Mouse (Mus musculus) heart, embryonic 12.5 days (tissue): ENCODE data around the gene Ly9. TPM values are rescaled to one million over a fixed set of nuclear protein-coding genes. Genes with fewer than 3 reads are reported as not detected.

Experiments used
- ATAC-seq: fragments of 200-750 bp; cut with Nextera tagmentation; 2 replicates; pipeline ENCODE4 v1.8.0; 2017; ENCODE audit warnings: moderate TSS enrichment, moderate library complexity; ENCODE audit not compliant: insufficient number of reproducible peaks, low FRiP score
- H3K27ac ChIP-seq: fragments of 300-500 bp; sonication (generic); 2 replicates; pipeline ENCODE4 v1.5.1; 2016; ENCODE audit warnings: mild to moderate bottlenecking, moderate library complexity; ENCODE audit not compliant: poor library complexity, severe bottlenecking
- H3K27me3 ChIP-seq: fragments of 300-500 bp; sonication (generic); replicated peaks from 2 replicates; pipeline ENCODE4 v1.6.1; 2016; ENCODE audit warnings: mild to moderate bottlenecking, moderate library complexity
- H3K36me3 ChIP-seq: fragments of 300-500 bp; sonication (generic); 2 replicates; pipeline ENCODE4 v1.6.1; 2016; ENCODE audit warnings: mild to moderate bottlenecking, moderate library complexity
- H3K4me1 ChIP-seq: fragments of 300-500 bp; sonication (generic); replicated peaks from 2 replicates; pipeline ENCODE4 v1.6.1; 2016; ENCODE audit warnings: mild to moderate bottlenecking
- H3K4me2 ChIP-seq: fragments of 300-500 bp; sonication (generic); 2 replicates; pipeline ENCODE4 v1.6.1; 2016; ENCODE audit warnings: mild to moderate bottlenecking, moderate library complexity
- H3K4me3 ChIP-seq: fragments of 300-500 bp; sonication (generic); 2 replicates; pipeline ENCODE4 v1.5.1; 2016; ENCODE audit warnings: mild to moderate bottlenecking
- H3K9ac ChIP-seq: fragments of 300-500 bp; sonication (generic); 2 replicates; pipeline ENCODE4 v1.6.1; 2016; ENCODE audit warnings: mild to moderate bottlenecking, moderate library complexity
- H3K9me3 ChIP-seq: fragments of 300-500 bp; sonication (generic); replicated peaks from 2 replicates; pipeline ENCODE4 v1.6.1; 2016; ENCODE audit warnings: mild to moderate bottlenecking, moderate library complexity
- WGBS: fragments of 180-500 bp; shearing (Covaris S2); methylation state at CpG from one replicate; pipeline ENCODE4 v1.1.7; 2016; 5-methylcytosine and 5-hydroxymethylcytosine counted together
- microRNA-seq: library from miRNA; unstranded; fragments of <30 nt; microRNA quantifications from one replicate; pipeline ENCODE4, GENCODE M21; 2017
- polyA plus RNA-seq: library from polyadenylated mRNA; unstranded; fragments of >200 nt; fragmentation: Nextera tagmentation; extraction: Ambion mirVana; gene quantifications from 2 replicates; pipeline ENCODE4 v1.2.1, GENCODE M21; 2016

Gene Ly9
- polyA plus RNA-seq, 1 experiment from 2014 or later = 0.10 TPM

DNA sequence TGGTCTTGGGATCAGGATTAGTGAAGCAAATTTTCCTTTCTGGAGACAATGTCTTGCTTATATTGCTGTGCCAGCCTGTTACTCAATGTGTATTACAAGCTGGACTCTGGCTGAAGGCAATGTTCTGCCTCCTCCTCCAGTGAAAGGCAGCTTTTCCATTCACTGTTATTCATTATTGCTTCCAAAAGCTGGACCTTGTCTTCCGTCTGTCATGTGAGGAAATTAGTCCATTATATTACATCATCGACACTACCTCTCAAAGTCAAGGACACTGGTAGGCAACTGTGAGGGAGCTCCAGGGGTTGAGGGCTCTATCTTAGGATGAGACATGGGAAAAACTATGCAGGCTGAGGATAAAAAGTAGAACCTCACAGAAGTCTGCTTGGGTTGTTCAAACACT lies 50.8 kb downstream of the Ly9 start:
- no peak overlapping the region for H3K27ac ChIP-seq
- H3K9me3 ChIP-seq = no peaks in the 10 kb centered on the region; the same call in 1 of the 2 replicates
- H3K4me3 ChIP-seq = no peak overlapping the region
- no peak for ATAC-seq
- peaks cover 28% of the 10 kb centered on the region for H3K4me1 ChIP-seq
- H3K27me3 ChIP-seq = no peaks in the 10 kb centered on the region
- H3K9ac ChIP-seq = no peak overlapping the region
- 78% methylated on average over 2 of the region's 2 CpGs for WGBS
- H3K36me3 ChIP-seq = no peaks in the 10 kb centered on the region
- no peak overlapping the region for H3K4me2 ChIP-seq

DNA sequence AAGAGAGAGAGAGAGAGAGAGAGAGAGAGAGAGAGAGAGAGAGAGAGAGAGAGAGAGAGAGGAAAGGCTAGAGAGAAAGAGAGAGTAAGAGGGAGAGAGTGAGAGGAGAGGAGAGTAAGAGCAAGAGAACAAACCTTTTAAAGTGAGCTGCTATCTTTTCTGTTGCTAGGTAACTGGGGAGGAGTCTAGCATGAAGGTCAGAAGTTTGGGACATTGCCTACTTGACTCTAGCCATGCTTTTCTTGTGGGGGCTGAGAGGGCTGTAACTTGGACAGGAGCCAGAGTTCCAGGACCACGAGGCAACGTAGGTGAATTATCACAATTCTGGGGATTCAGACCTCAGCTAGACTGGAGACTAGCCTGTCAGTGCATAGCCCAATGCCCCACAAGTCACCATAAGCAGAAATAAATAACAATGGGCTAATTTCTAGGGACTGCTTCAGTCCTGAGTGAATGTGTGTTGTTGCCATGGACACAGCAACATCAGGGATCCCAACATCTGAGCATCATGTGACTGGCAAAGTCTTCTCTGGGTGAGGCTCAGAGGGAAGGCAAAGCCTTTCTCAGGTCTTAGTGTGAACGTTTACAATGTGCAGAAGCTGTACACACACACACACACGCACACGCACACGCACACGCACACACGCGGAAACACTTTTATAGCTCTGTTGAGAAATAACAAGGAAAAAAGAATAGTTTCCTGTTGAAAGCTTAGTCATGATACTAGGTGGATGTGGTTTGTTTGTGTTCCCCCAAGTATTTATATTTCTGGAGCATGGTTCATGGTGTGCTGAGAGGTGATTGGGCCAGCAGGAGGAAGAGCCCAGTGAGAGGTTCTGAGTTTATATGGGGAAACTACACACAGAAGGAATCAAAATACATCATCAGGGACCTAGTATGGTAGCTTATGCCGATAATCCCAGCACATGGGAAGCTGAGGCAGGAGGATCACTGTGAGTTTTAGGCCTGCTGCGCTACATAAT lies 53.6 kb downstream of the Ly9 start:
- peak overlapping the region; percentile 37 for H3K4me2 ChIP-seq

DNA sequence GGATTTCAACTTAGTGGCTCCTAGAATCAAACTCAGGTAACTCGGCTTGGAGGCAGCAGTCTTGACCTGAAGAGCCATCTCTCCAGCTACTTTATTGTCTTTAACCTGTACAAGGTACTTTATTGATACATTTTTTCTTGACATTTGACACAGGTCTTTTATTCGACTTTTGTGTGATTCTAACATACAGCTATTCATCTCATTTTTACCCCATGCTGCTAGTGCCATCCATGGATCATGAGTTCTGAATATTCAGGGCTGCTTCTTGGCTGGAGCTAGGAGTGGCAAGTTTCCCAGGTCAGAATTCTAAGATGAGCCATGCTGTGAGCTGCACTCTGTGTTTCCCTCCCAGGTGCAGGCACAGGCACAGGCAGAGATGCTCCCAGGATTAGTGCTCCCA lies 55.0 kb downstream of the Ly9 start:
- Histone ChIP-seq H3K9ac (no peak overlapping the region), H3K36me3 (no peaks in the 10 kb centered on the region), H3K9me3 (peaks cover 5% of the 10 kb centered on the region), H3K27ac (peak overlapping the region; percentile 79), H3K27me3 (no peaks in the 10 kb centered on the region), H3K4me2 (peak overlapping the region; percentile 21; the same call in 1 of the 2 replicates), H3K4me1 (peaks cover 17% of the 10 kb centered on the region), H3K4me3 (no peak overlapping the region)
- no peak for ATAC-seq
- 79% methylated on average over 2 of the region's 2 CpGs for WGBS

More for the DNA sequence above, 53.6 kb downstream of the Ly9 start:
- peak overlapping the region; percentile 79 for H3K27ac ChIP-seq
- H3K36me3 ChIP-seq = no peaks in the 10 kb centered on the region
- ATAC-seq = peak; percentile 79
- peaks cover 5% of the 10 kb centered on the region for H3K9me3 ChIP-seq
- H3K27me3 ChIP-seq = no peaks in the 10 kb centered on the region
- WGBS = 71% methylated on average over 11 of the region's 11 CpGs
- H3K9ac ChIP-seq = no peak overlapping the region
- H3K4me3 ChIP-seq = no peak overlapping the region
- peaks cover 17% of the 10 kb centered on the region for H3K4me1 ChIP-seq

DNA sequence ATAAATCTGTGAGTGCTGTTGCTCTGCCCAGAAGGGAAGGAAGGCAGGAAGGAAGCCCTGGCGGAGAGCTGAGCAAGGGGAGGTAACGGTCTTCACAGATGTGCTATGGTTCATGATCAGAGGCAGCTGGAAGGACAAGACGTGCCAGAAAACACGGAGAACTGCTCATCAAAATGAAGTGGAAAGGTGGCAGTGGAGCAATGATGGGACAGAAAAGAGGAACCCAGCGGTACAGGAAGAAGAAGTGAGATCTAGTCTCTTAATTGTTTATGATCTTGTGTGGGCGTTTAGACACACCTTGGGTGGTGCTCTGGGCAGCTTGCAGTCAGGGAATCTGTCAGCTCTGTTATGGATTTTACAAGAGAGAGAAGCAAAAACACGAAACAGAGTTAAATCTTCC lies 55.9 kb downstream of the Ly9 start:
- Histone ChIP-seq H3K36me3 (no peaks in the 10 kb centered on the region), H3K4me2 (no peak overlapping the region), H3K4me3 (no peak overlapping the region), H3K27ac (no peak overlapping the region), H3K4me1 (peaks cover 17% of the 10 kb centered on the region), H3K9me3 (peaks cover 5% of the 10 kb centered on the region), H3K27me3 (no peaks in the 10 kb centered on the region), H3K9ac (no peak overlapping the region)
- WGBS = 76% methylated on average over 7 of the region's 7 CpGs
- no peak for ATAC-seq

DNA sequence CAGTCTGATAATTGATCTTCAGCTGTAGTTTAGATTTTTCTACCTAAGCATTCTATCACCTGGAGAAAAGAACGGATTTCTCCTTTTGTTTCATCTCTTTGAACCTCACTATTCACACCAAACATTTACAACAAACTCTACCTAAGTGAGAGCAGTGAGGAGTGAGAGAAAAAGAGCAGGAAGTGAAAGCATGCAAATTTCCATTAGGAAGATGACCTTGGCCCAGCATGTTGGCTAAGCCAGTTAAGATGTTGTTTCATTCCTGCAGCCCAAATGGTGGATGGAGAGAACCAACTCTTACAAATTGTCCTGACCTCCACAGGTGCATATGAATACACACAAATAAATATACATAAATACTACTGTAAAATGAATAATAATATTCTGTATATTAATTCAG lies 66.5 kb downstream of the Ly9 start:
- Histone ChIP-seq H3K27ac (no peak overlapping the region), H3K4me3 (no peak overlapping the region), H3K4me2 (no peak overlapping the region), H3K9ac (no peak overlapping the region), H3K27me3 (no peaks in the 10 kb centered on the region), H3K9me3 (peaks cover 4% of the 10 kb centered on the region), H3K36me3 (no peaks in the 10 kb centered on the region), H3K4me1 (no peaks in the 10 kb centered on the region)
- no peak for ATAC-seq
- WGBS = 80% methylated on average over 1 of the region's 1 CpGs

Small RNA genes within 50 kb of the gene (microRNA-seq; reads per million reads assigned to microRNA genes)
- gene Mir7683 = not detected

Other genes starting within 250 kb of the Ly9 start
- 0.46 and 0.74 TPM in 2 replicates for gene Klhdc9, start 246.6 kb downstream of the Ly9 start, polyA plus RNA-seq
- gene Nectin4, start 237.3 kb downstream of the Ly9 start, polyA plus RNA-seq = 0.17 and 0.52 TPM in 2 replicates
- gene Arhgap30, start 218.5 kb downstream of the Ly9 start, polyA plus RNA-seq = 0.30 and 0.68 TPM in 2 replicates
- gene Usf1, start 196.1 kb downstream of the Ly9 start, polyA plus RNA-seq = 62.7 and 65.1 TPM in 2 replicates
- gene Tstd1, start 188.5 kb downstream of the Ly9 start, polyA plus RNA-seq = 1.9 and 3.6 TPM in 2 replicates
- gene F11r, start 169.9 kb downstream of the Ly9 start, polyA plus RNA-seq = 70.7 and 71.0 TPM in 2 replicates
- gene Alyref2, start 103.9 kb downstream of the Ly9 start, polyA plus RNA-seq = 12.4 and 13.3 TPM in 2 replicates
- not detected in 2 replicates for gene Itln1, start 72.1 kb downstream of the Ly9 start, polyA plus RNA-seq
- not detected in 2 replicates for gene Cd244a, start 48.2 kb downstream of the Ly9 start, polyA plus RNA-seq
- gene Slamf7, start 45.6 kb upstream of the Ly9 start, polyA plus RNA-seq = not detected in 2 replicates
- 0.69 and 0.86 TPM in 2 replicates for gene Cd48, start 74.6 kb upstream of the Ly9 start, polyA plus RNA-seq
- 0.28 and 0.57 TPM in 2 replicates for gene Slamf1, start 159.7 kb upstream of the Ly9 start, polyA plus RNA-seq
- gene Cd84, start 232.3 kb upstream of the Ly9 start, polyA plus RNA-seq = 0.98 and 1.7 TPM in 2 replicates